Mouse (Mus musculus): ENCODE measurements at regions not wholly inside any gene's neighbourhood (a gene's known extent, or its start where the extent isn't known, plus 50 kb on each side); places are given as distances from the start of the nearest gene placed in this dataset.

DNA sequence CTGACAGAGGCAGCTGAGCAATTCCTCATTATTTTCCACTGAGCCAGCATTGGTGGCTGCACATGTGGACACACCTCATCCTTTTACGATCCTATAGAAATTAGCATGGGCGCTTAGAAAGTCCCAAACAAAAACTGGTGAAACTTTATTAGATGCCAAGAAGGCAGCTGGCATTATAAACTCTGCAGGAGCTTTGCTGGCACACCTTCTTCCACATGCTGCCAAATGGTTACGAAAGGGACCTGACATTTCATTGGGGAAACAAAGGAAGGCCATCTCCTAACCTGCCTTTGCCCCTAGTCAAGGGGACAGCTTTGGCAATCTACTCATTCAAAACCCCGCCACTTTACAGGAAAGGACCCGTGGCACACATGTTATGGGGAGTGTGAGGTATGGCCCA is 390.7 kb upstream of the Gm26657 start:
- TF ChIP-seq POLR2A (IDR thresholded peaks at IDR 0.05; ENCODE audit: borderline replicate concordance, extremely low read depth, insufficient read depth, insufficient read length, poor library complexity, severe bottlenecking) (no peak), CTCF (IDR thresholded peaks at IDR 0.05; ENCODE audit: borderline replicate concordance, extremely low read depth, insufficient read depth, insufficient read length) (no peak)
- DNase-seq (ENCODE audit: low read depth) = peak; percentile 21

GRCm38 (mm10) chr4:56325156-56325555 is 414.7 kb upstream of the Gm26657 start:
- TF ChIP-seq POLR2A (IDR thresholded peaks at IDR 0.05; ENCODE audit: borderline replicate concordance, extremely low read depth, insufficient read depth, insufficient read length, poor library complexity, severe bottlenecking) (no peak), CTCF (IDR thresholded peaks at IDR 0.05; ENCODE audit: borderline replicate concordance, extremely low read depth, insufficient read depth, insufficient read length) (no peak)
- DNase-seq (ENCODE audit: low read depth) = no peak

DNA sequence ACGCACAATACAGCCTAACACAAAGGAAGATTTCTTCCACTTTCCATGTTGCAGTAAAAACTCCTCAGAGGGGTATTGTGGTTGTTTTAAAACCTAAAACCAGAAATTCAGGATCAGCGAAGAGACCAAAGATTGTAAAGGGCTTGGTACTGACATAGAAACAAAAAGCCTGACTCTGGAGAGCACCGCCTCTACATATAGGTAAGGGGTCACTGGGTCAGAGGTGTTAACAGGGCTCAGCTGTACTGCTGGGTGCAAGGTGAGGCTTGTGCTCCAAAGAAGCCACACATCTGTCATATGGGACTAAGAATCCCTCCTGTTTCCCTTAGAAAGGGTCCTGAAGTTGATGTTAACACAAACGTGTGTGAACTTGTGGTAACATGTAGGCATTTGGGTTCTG is 420.7 kb upstream of the Gm26657 start:
- DNase-seq (ENCODE audit: low read depth) = no peak
- no peak for TF ChIP-seq CTCF (IDR thresholded peaks at IDR 0.05; ENCODE audit: borderline replicate concordance, extremely low read depth, insufficient read depth, insufficient read length)
- TF ChIP-seq POLR2A (IDR thresholded peaks at IDR 0.05; ENCODE audit: borderline replicate concordance, extremely low read depth, insufficient read depth, insufficient read length, poor library complexity, severe bottlenecking) = no peak

DNA sequence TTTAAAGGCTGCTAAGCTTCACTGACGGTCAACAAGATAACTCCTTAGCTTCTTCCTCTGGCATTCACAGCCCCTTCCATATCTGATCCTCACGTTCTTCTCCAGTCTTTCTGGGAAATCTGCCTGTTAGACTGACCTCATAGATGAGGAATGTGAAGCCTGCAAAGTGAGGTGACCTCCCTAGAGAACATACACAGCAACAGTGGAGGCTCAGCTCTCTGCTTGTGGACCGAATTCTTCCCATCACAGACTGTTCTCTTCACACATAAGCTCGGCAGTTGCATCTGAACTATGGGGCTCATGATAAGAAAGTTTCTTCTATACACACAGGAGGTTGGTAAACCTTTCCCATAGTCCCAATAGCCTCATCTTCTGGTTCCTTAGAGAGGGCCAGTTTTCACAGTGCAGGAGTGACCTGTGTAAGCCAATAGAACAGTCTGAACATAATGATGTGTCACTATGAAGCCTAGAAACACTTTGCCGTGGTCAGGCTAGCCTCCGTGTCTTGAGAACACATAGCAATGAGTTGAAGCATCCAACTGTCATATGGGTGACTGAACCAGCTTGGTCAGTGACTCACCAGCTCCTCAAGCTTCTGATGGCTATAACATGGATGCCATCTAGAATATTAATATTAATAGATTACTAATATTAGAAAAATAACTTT is 434.1 kb upstream of the Gm26657 start:
- DNase-seq (ENCODE audit: low read depth) = no peak
- TF ChIP-seq POLR2A (IDR thresholded peaks at IDR 0.05; ENCODE audit: borderline replicate concordance, extremely low read depth, insufficient read depth, insufficient read length, poor library complexity, severe bottlenecking) (no peak), CTCF (IDR thresholded peaks at IDR 0.05; ENCODE audit: borderline replicate concordance, extremely low read depth, insufficient read depth, insufficient read length) (no peak)

GRCm38 (mm10) chr4:56304275-56304674 is 435.6 kb upstream of the Gm26657 start:
- no peak for TF ChIP-seq POLR2A (IDR thresholded peaks at IDR 0.05; ENCODE audit: borderline replicate concordance, extremely low read depth, insufficient read depth, insufficient read length, poor library complexity, severe bottlenecking)
- TF ChIP-seq CTCF (IDR thresholded peaks at IDR 0.05; ENCODE audit: borderline replicate concordance, extremely low read depth, insufficient read depth, insufficient read length) = no peak
- DNase-seq (ENCODE audit: low read depth) = no peak

DNA sequence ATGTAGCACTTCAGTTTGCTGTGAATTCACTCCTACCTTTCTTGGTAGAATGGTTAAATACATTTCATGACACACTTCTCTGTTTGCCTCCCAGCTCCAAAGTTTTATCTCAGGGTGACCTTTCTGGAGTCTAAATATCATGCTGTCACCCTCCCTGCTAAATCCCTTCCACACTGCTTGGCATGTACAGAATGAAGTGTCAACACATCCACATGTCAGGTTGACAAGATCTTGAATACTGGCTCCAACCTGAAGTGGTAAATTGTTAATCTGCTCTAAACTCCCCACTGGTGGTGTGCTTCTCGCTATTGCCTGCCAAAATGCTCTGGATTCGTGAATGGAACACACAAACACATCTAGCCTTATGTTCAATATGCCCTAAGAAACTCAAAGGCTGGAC is 451.9 kb upstream of the Gm26657 start:
- peak; percentile 34 for DNase-seq (ENCODE audit: low read depth)
- TF ChIP-seq CTCF (IDR thresholded peaks at IDR 0.05; ENCODE audit: borderline replicate concordance, extremely low read depth, insufficient read depth, insufficient read length) = no peak
- TF ChIP-seq POLR2A (IDR thresholded peaks at IDR 0.05; ENCODE audit: borderline replicate concordance, extremely low read depth, insufficient read depth, insufficient read length, poor library complexity, severe bottlenecking) = no peak

- TF ChIP-seq POLR2A (IDR thresholded peaks at IDR 0.05; ENCODE audit: borderline replicate concordance, extremely low read depth, insufficient read depth, insufficient read length, poor library complexity, severe bottlenecking) (no peak), CTCF (IDR thresholded peaks at IDR 0.05; ENCODE audit: borderline replicate concordance, extremely low read depth, insufficient read depth, insufficient read length) (no peak)
- DNase-seq (ENCODE audit: low read depth) = peak; percentile 13
These were observed 455.4 kb upstream of the Gm26657 start for GRCm38 (mm10) chr4:56284490-56284889.

- peak; percentile 12 for DNase-seq (ENCODE audit: low read depth)
- TF ChIP-seq CTCF (IDR thresholded peaks at IDR 0.05; ENCODE audit: borderline replicate concordance, extremely low read depth, insufficient read depth, insufficient read length) (no peak), POLR2A (IDR thresholded peaks at IDR 0.05; ENCODE audit: borderline replicate concordance, extremely low read depth, insufficient read depth, insufficient read length, poor library complexity, severe bottlenecking) (no peak)
These were observed 464.0 kb upstream of the Gm26657 start for GRCm38 (mm10) chr4:56275836-56276235.

DNA sequence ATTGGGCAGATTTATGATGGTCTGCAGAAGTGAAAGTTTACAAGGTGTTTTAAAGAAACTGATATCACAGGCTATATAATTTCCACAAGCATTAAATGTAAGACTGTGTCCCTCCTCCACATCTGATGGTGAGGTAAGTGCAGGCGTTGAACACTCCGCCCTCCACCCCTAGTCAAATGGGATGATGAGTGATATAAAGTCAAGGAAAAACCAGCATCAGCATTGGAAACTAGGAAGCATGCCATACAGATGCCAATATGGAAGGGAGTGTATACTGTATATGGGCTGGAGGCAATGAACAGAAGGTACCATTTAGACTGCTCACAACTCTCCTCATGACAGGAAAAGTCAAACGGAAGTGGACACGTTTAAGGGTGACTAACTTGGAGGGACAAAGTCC is 468.5 kb upstream of the Gm26657 start:
- no peak for DNase-seq (ENCODE audit: low read depth)
- TF ChIP-seq CTCF (IDR thresholded peaks at IDR 0.05; ENCODE audit: borderline replicate concordance, extremely low read depth, insufficient read depth, insufficient read length) (no peak), POLR2A (IDR thresholded peaks at IDR 0.05; ENCODE audit: borderline replicate concordance, extremely low read depth, insufficient read depth, insufficient read length, poor library complexity, severe bottlenecking) (no peak)

GRCm38 (mm10) chr4:56264626-56265025 is 475.2 kb upstream of the Gm26657 start:
- no peak for TF ChIP-seq POLR2A (IDR thresholded peaks at IDR 0.05; ENCODE audit: borderline replicate concordance, extremely low read depth, insufficient read depth, insufficient read length, poor library complexity, severe bottlenecking)
- TF ChIP-seq CTCF (IDR thresholded peaks at IDR 0.05; ENCODE audit: borderline replicate concordance, extremely low read depth, insufficient read depth, insufficient read length) = no peak
- no peak for DNase-seq (ENCODE audit: low read depth)

- no peak for TF ChIP-seq POLR2A (IDR thresholded peaks at IDR 0.05; ENCODE audit: borderline replicate concordance, extremely low read depth, insufficient read depth, insufficient read length, poor library complexity, severe bottlenecking)
- no peak for TF ChIP-seq CTCF (IDR thresholded peaks at IDR 0.05; ENCODE audit: borderline replicate concordance, extremely low read depth, insufficient read depth, insufficient read length)
- DNase-seq (ENCODE audit: low read depth) = no peak
These were observed 476.0 kb upstream of the Gm26657 start for GRCm38 (mm10) chr4:56263822-56264221.

DNA sequence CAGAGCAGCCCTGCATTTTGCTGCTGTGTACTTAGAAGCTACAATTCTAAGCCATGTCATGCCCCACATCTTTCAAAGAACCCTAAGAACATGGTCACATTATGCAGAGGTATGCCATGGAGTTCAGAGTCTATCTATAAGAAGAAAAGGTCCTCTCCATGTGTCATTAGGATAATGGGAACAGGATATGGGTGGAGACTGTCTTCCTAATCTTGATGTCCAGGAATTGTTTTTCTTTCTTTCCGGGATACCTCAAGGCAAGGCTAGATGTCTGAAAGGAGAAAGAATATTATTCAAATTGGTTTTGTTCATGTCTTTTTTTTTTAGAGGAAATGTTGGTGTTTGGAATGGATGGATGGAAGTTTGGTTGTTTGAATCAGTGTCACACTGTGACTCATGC is 477.3 kb upstream of the Gm26657 start:
- TF ChIP-seq POLR2A (IDR thresholded peaks at IDR 0.05; ENCODE audit: borderline replicate concordance, extremely low read depth, insufficient read depth, insufficient read length, poor library complexity, severe bottlenecking) = no peak
- no peak for TF ChIP-seq CTCF (IDR thresholded peaks at IDR 0.05; ENCODE audit: borderline replicate concordance, extremely low read depth, insufficient read depth, insufficient read length)
- no peak for DNase-seq (ENCODE audit: low read depth)

Measured in brain, embryonic 14.5 days (tissue).